Mouse (Mus musculus) C2C12 (cell line): ENCODE results near the gene Gpr18. TPM values are rescaled to one million over a fixed set of nuclear protein-coding genes. Genes with fewer than 3 reads are reported as not detected.
"Not testable (repeated sequence)": the region's sequence is repeated elsewhere in the genome, so short reads cannot be mapped to it uniquely, and the experiment has no call there.

Source experiments
- H3K27me3 ChIP-seq: one replicate; pipeline ENCODE4 v1.6.1; 2011; ENCODE audit not compliant: control insufficient read depth, insufficient read depth, insufficient read length
- H3K36me3 ChIP-seq: one replicate; pipeline ENCODE4 v1.6.1; 2011; ENCODE audit not compliant: control insufficient read depth, insufficient read depth
- H3K4me3 ChIP-seq: one replicate; pipeline ENCODE4 v1.5.1; 2011; ENCODE audit warnings: mild to moderate bottlenecking, control low read depth; ENCODE audit not compliant: poor library complexity, insufficient read depth, severe bottlenecking
- H3K79me2 ChIP-seq: one replicate; pipeline ENCODE4 v1.6.1; 2011; ENCODE audit not compliant: control insufficient read depth, insufficient read depth
- H3K79me3 ChIP-seq: one replicate; pipeline ENCODE4 v1.6.1; 2011; ENCODE audit warnings: low read depth, control low read depth
- H3ac ChIP-seq: one replicate; pipeline ENCODE3; 2011; ENCODE audit warnings: low read depth; ENCODE audit not compliant: control insufficient read depth, insufficient read length
- CEBPB ChIP-seq: IDR thresholded peaks from one replicate; pipeline ENCODE4 v1.6.1; 2011; ENCODE audit warnings: low read depth, mild to moderate bottlenecking, control low read depth, moderate library complexity
- CTCF ChIP-seq: IDR thresholded peaks from one replicate; pipeline ENCODE4 v1.5.1; 2011; ENCODE audit not compliant: control insufficient read depth, insufficient read depth, insufficient read length
- FOSL1 ChIP-seq: IDR thresholded peaks from one replicate; pipeline ENCODE4 v1.8.0; 2011; ENCODE audit warnings: mild to moderate bottlenecking, low read length; ENCODE audit not compliant: poor library complexity, insufficient read depth, severe bottlenecking
- MAX ChIP-seq: IDR thresholded peaks from one replicate; pipeline ENCODE4 v1.6.1; 2011; ENCODE audit warnings: mild to moderate bottlenecking, control low read depth
- MYOD1 ChIP-seq: IDR thresholded peaks from one replicate; pipeline ENCODE4 v1.6.1; 2011; ENCODE audit warnings: low read depth; ENCODE audit not compliant: control insufficient read depth, insufficient read length
- MYOG ChIP-seq: IDR thresholded peaks from one replicate; pipeline ENCODE4 v1.6.1; 2011; ENCODE audit not compliant: control insufficient read depth, insufficient read length; ENCODE audit errors: extremely low read depth
- USF1 ChIP-seq: IDR thresholded peaks from one replicate; pipeline ENCODE4 v1.6.1; 2011; ENCODE audit warnings: low read depth, mild to moderate bottlenecking, control low read depth, moderate library complexity
- polyA plus RNA-seq: library from polyadenylated mRNA; unstranded; fragments of >200 nt; fragmentation: generic; extraction: Trizol; gene quantifications from one replicate; pipeline ENCODE4 v1.2.1, GENCODE M21; 2012; ENCODE audit warnings: missing spikeins

Gpr18 gene
- polyA plus RNA-seq, 1 experiment = 0.07 TPM

GRCm38 (mm10) chr14:121873646-121874045 lies 41.9 kb downstream of the Gpr18 start:
- H3K27me3 ChIP-seq = peaks cover 5% of the 10 kb centered on the region
- H3K36me3 ChIP-seq = no peaks in the 10 kb centered on the region
- H3K4me3 ChIP-seq = no peak overlapping the region
- H3ac ChIP-seq = no peak overlapping the region
- TF ChIP-seq USF1 (no peak), MYOD1 (no peak), MAX (no peak), MYOG (no peak), CEBPB (no peak), CTCF (no peak), FOSL1 (no peak)
- peaks cover 2% of the 10 kb centered on the region for H3K79me2 ChIP-seq
- no peaks in the 10 kb centered on the region for H3K79me3 ChIP-seq

- H3K27me3 ChIP-seq = peaks cover 5% of the 10 kb centered on the region
- no peaks in the 10 kb centered on the region for H3K79me2 ChIP-seq
- no peaks in the 10 kb centered on the region for H3K36me3 ChIP-seq
- H3ac ChIP-seq = no peak overlapping the region
- no peak overlapping the region for H3K4me3 ChIP-seq
- TF ChIP-seq MYOG (no peak), MAX (no peak), FOSL1 (no peak), CTCF (no peak), CEBPB (no peak), MYOD1 (no peak), USF1 (no peak)
- no peaks in the 10 kb centered on the region for H3K79me3 ChIP-seq
Measured at GRCm38 (mm10) chr14:121873172-121873571, 42.4 kb downstream of the Gpr18 start.

- no peaks in the 10 kb centered on the region for H3K79me2 ChIP-seq
- TF ChIP-seq CTCF (no peak), CEBPB (no peak), FOSL1 (no peak), USF1 (no peak), MYOD1 (no peak), MYOG (no peak), MAX (no peak)
- no peak overlapping the region for H3K4me3 ChIP-seq
- no peak overlapping the region for H3ac ChIP-seq
- no peaks in the 10 kb centered on the region for H3K79me3 ChIP-seq
- no peaks in the 10 kb centered on the region for H3K36me3 ChIP-seq
- H3K27me3 ChIP-seq = peaks cover 5% of the 10 kb centered on the region
Measured at GRCm38 (mm10) chr14:121872760-121873159, 42.8 kb downstream of the Gpr18 start.

DNA sequence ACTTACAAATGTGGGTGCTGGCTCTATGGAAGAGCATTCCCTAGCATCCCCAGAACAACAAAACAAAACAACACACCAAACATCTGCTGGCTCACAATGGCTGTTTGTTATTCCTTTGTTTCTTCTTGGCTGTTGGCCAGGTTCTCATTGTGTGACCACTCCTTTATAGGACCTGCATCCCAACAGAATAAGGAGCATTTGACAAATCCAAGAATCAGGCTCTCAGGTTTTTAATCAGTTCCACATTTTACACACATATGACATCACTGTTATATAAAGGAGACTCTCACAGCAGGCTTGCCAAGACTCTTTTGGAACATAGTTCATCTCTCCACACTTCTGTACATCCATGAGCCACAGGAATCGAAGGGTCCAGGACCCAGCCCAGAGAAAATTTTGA lies 46.5 kb downstream of the Gpr18 start:
- no peaks in the 10 kb centered on the region for H3K36me3 ChIP-seq
- peaks cover 5% of the 10 kb centered on the region for H3K27me3 ChIP-seq
- TF ChIP-seq USF1 (no peak), CTCF (no peak), MAX (no peak), CEBPB (no peak), MYOG (no peak), FOSL1 (no peak), MYOD1 (no peak)
- H3K79me2 ChIP-seq = no peaks in the 10 kb centered on the region
- H3K4me3 ChIP-seq = no peak overlapping the region
- H3ac ChIP-seq = no peak overlapping the region
- no peaks in the 10 kb centered on the region for H3K79me3 ChIP-seq

DNA sequence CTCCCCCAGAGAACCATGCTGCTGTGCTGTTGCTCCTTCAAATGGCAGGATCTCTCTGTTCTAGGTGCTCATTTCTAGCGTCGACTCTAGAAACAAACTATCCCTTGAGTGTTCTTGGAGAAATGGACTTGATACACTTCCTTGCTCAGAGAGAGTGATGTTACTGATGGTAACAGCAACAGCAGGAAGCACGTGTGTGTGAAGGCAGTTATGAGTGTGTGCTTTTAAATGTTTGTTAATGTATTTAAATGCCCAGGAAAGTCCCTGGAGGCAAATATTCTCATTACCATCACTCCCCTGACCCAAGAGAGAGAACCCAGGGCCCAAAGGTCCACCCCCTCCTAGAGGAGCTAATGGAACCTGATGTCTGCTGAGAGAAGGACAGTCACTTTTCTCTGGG lies 49.0 kb downstream of the Gpr18 start:
- H3K27me3 ChIP-seq = no peaks in the 10 kb centered on the region
- H3K36me3 ChIP-seq = no peaks in the 10 kb centered on the region
- no peak overlapping the region for H3ac ChIP-seq
- H3K79me2 ChIP-seq = no peaks in the 10 kb centered on the region
- no peaks in the 10 kb centered on the region for H3K79me3 ChIP-seq
- TF ChIP-seq CTCF = no peak
- TF ChIP-seq MYOD1 = no peak
- TF ChIP-seq USF1 = no peak
- TF ChIP-seq MYOG = no peak
- no peak for TF ChIP-seq CEBPB
- TF ChIP-seq FOSL1 = no peak
- no peak for TF ChIP-seq MAX
- no peak overlapping the region for H3K4me3 ChIP-seq

DNA sequence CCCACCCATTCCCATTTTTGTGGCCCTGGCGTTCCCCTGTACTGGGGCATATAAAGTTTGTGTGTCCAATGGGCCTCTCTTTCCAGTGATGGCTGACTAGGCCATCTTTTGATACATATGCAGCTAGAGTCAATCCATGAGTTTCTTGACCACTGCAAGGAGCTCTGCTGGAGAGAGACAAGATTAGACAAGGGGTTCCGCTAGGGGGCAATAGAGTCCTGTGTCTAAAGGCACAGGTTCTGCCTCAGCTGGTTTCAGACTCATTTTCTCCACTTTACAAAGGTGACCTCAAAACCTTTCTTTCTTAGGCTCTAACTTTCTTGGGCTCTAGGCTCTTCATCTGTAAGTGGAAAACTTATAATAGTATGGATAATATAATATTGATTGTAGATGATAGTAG lies 50.4 kb downstream of the Gpr18 start:
- H3K79me3 ChIP-seq, H3K27me3 ChIP-seq, H3K79me2 ChIP-seq, H3K4me3 ChIP-seq, H3ac ChIP-seq, H3K36me3 ChIP-seq: not testable (repeated sequence)

Other genes starting within 250 kb of the Gpr18 start
- 2.7 TPM for gene Dock9, start 117.9 kb downstream of the Gpr18 start, polyA plus RNA-seq
- gene Ubac2, start 37.2 kb downstream of the Gpr18 start, polyA plus RNA-seq = 37.8 TPM
- 0.06 TPM for gene Gpr183, start 49.4 kb upstream of the Gpr18 start, polyA plus RNA-seq
- not detected for gene Timm8a2, start 118.9 kb upstream of the Gpr18 start, polyA plus RNA-seq
- 44.6 TPM for gene Tm9sf2, start 191.3 kb upstream of the Gpr18 start, polyA plus RNA-seq